Mouse (Mus musculus): Measurements from ENCODE around the gene Arhgap15. TPM values are rescaled to one million over a fixed set of nuclear protein-coding genes. Genes with fewer than 3 reads are reported as not detected.

The Arhgap15 gene
- polyA plus RNA-seq, 1 experiment from 2014 or later: 2.0 TPM

GRCm38 (mm10) chr2:44389556-44389955 lies 640.9 kb downstream of the Arhgap15 start:
- H3K27ac ChIP-seq (replicated peaks): no peak overlapping the region
- H3K9me3 ChIP-seq: no peaks in the 10 kb centered on the region
- H3K27me3 ChIP-seq: no peaks in the 10 kb centered on the region
- no peak overlapping the region for H3K4me3 ChIP-seq
- no peak for ATAC-seq (ENCODE audit: low read depth)
- 84% methylated on average over 4 of the region's 4 CpGs for WGBS
- no peak overlapping the region for H3K4me2 ChIP-seq
- no peak overlapping the region for H3K9ac ChIP-seq
- H3K4me1 ChIP-seq (replicated peaks): 0 out of 2 replicates have a peak, but pooled peaks cover under 1% of the 10 kb centered on the region
- no peaks in the 10 kb centered on the region for H3K36me3 ChIP-seq

GRCm38 (mm10) chr2:44393789-44394188 lies 645.2 kb downstream of the Arhgap15 start:
- H3K9ac ChIP-seq: no peak overlapping the region
- no peaks in the 10 kb centered on the region for H3K27me3 ChIP-seq
- no peak overlapping the region for H3K27ac ChIP-seq (replicated peaks)
- peaks cover 7% of the 10 kb centered on the region; the same call in 1 of the 2 replicates for H3K4me1 ChIP-seq (replicated peaks)
- no peaks in the 10 kb centered on the region for H3K9me3 ChIP-seq
- no peak overlapping the region for H3K4me3 ChIP-seq
- ATAC-seq (ENCODE audit: low read depth): no peak
- no peaks in the 10 kb centered on the region for H3K36me3 ChIP-seq
- no peak overlapping the region for H3K4me2 ChIP-seq
- 82% methylated on average over 8 of the region's 8 CpGs for WGBS

GRCm38 (mm10) chr2:44394956-44395501 lies 646.4 kb downstream of the Arhgap15 start:
- Histone ChIP-seq H3K4me3 (no peak overlapping the region), H3K27ac (replicated peaks) (no peak overlapping the region), H3K9ac (no peak overlapping the region), H3K27me3 (no peaks in the 10 kb centered on the region), H3K9me3 (no peaks in the 10 kb centered on the region), H3K36me3 (no peaks in the 10 kb centered on the region), H3K4me1 (replicated peaks) (peaks cover 7% of the 10 kb centered on the region; the same call in 1 of the 2 replicates), H3K4me2 (no peak overlapping the region)
- no peak for ATAC-seq (ENCODE audit: low read depth)
- WGBS: 30% methylated on average over 6 of the region's 6 CpGs

DNA sequence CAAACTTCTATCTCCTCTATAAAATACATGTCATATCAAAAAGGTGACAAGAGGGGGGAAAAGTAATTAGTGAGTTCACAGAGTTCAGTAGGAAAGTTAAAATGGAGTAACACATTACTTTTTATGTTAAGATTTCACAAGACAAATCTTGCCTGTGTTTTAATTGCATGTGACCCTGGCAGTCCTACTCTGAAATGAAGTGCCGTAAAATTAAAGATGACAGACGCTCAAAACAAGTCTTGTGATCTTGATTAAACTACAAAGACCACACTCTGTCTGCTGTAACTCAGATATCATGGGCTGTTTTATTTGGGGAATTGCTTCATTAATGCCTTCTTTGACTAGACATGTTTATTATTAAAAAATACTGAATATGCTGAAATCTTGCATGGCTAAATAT lies 647.0 kb downstream of the Arhgap15 start:
- H3K27me3 ChIP-seq: no peaks in the 10 kb centered on the region
- H3K36me3 ChIP-seq: no peaks in the 10 kb centered on the region
- peaks cover 7% of the 10 kb centered on the region; the same call in 1 of the 2 replicates for H3K4me1 ChIP-seq (replicated peaks)
- H3K9ac ChIP-seq: no peak overlapping the region
- 70% methylated on average over 2 of the region's 2 CpGs for WGBS
- no peak for ATAC-seq (ENCODE audit: low read depth)
- H3K4me3 ChIP-seq: no peak overlapping the region
- H3K4me2 ChIP-seq: no peak overlapping the region
- H3K9me3 ChIP-seq: no peaks in the 10 kb centered on the region
- no peak overlapping the region for H3K27ac ChIP-seq (replicated peaks)

DNA sequence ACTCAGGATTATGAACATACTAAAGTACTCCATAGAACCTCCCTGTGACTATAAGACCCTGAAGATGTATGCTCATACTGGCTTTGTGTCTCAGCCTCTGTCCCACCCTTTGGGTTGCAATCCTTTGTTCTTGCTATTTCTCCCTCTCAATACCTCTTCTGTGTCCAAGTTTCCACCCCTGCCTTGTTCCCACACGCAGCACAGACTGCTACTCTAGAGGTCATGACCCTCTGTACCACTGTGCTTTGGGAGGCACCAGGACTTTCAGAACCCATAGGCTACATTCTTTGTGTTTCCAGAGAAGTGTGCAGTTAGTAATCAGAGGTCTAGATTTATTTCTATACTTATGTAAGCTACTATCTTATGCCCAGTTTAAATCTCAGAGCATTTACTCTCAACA lies 648.6 kb downstream of the Arhgap15 start:
- no peaks in the 10 kb centered on the region for H3K36me3 ChIP-seq
- H3K9ac ChIP-seq: no peak overlapping the region
- 0% methylated on average over 1 of the region's 1 CpGs for WGBS
- H3K4me2 ChIP-seq: no peak overlapping the region
- H3K27me3 ChIP-seq: no peaks in the 10 kb centered on the region
- H3K4me1 ChIP-seq (replicated peaks): peaks cover 7% of the 10 kb centered on the region; the same call in 1 of the 2 replicates
- H3K27ac ChIP-seq (replicated peaks): no peak overlapping the region
- no peaks in the 10 kb centered on the region for H3K9me3 ChIP-seq
- no peak for ATAC-seq (ENCODE audit: low read depth)
- no peak overlapping the region for H3K4me3 ChIP-seq

DNA sequence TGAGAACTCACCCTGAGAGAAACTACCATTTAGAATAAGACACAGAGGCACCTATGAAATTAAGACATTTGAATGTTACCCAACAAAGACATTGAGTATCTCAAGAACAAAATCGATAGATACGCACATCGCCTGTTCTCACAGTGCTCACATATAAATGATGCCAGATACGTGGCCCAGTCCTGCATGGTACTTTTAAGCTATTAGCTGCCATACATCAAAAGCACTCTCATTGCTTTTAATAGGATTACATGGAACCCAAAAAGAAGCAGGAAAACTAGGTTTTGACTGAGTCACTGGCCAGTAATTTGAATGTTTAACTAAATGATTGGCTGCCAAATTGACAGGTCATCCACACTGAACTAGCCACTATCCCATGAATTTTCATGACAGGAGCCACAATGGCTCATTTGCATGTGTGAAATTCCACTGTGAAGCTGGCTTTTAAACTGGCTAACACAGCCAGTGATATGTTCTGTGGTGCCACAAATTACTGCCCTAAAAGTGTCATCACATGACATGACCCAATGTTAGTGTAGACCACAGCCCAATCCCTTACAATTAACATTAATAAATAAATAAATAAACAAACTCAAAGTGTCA lies 649.2 kb downstream of the Arhgap15 start:
- 57% methylated on average over 4 of the region's 4 CpGs for WGBS
- Histone ChIP-seq H3K4me1 (replicated peaks) (peaks cover 7% of the 10 kb centered on the region; the same call in 1 of the 2 replicates), H3K9me3 (no peaks in the 10 kb centered on the region), H3K27me3 (no peaks in the 10 kb centered on the region), H3K36me3 (no peaks in the 10 kb centered on the region), H3K4me3 (no peak overlapping the region), H3K4me2 (no peak overlapping the region), H3K27ac (replicated peaks) (no peak overlapping the region), H3K9ac (no peak overlapping the region)
- no peak for ATAC-seq (ENCODE audit: low read depth)

DNA sequence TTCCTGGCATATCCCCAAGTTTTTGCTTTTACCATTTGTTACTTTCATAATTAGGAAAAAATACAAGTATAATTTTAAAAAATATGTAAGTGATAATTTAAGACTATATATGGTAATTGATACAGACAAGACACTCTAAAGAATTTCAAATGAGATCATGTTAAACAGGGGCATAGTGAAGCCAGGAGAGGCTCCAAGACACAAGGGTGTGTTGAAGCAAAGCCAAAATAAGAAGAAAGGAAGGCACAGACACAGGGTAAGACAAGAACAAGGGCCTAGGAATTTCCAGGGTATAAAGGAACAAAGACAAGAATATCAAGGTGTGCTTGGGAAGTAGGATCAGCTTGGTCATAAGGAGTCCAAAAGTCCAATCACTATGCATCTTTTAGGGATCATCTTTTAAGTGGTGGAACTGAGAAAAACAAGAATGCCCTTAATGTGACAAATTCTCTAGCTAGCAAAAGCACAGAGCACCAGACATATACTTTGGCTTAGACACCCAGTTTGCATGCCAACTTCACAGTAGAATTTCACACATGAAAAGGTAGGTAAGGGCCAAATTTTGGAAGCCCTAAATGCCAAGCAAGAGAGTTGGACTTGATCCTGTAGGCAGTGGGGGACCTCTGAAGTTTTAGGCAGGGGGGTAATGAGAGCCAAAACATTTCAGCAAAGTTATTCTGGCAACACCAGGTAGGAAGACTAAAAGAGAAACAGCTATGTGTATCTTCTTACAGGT lies 650.7 kb downstream of the Arhgap15 start:
- Histone ChIP-seq H3K4me3 (no peak overlapping the region), H3K9ac (no peak overlapping the region), H3K27ac (replicated peaks) (no peak overlapping the region), H3K4me1 (replicated peaks) (peaks cover 7% of the 10 kb centered on the region; the same call in 1 of the 2 replicates), H3K27me3 (no peaks in the 10 kb centered on the region), H3K4me2 (no peak overlapping the region), H3K36me3 (no peaks in the 10 kb centered on the region), H3K9me3 (no peaks in the 10 kb centered on the region)
- no peak for ATAC-seq (ENCODE audit: low read depth)

DNA sequence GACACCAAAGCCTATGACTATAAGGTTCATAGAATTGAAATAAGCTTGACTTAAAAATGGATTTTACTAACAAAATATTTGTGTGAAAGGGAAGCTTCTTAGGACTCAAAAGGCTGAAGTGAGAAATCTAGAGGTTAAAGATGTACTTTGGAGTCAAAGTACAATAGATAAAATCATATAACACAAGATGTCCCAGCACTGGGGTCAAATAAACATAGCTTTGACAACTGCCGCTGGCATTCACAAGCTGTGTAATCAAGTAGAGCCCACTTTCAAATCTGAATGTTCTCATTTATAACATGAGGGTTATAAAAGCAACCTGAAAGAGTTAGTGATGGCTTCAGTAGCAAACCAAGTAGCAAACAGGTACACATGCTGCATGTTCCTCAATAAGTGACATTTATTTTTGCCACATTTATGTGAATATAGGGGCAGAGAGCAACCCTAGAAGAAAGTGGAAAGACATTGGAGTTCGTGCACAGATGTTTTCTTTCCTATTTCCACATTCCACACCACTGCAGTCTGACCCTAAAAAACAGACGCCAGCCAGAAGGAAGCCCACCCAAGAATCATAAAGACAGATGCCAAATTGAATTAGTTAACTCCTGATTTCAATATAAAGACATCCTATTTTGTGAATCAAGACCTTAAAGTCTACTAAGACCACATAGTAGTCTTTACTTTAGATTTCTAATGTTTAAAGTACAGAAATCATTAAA lies 653.2 kb downstream of the Arhgap15 start:
- no peak overlapping the region for H3K27ac ChIP-seq (replicated peaks)
- no peak overlapping the region for H3K4me2 ChIP-seq
- H3K27me3 ChIP-seq: no peaks in the 10 kb centered on the region
- no peak for ATAC-seq (ENCODE audit: low read depth)
- no peak overlapping the region for H3K4me3 ChIP-seq
- H3K36me3 ChIP-seq: no peaks in the 10 kb centered on the region
- H3K4me1 ChIP-seq (replicated peaks): no peaks in the 10 kb centered on the region; the same call in 1 of the 2 replicates
- WGBS: 76% methylated on average over 3 of the region's 3 CpGs
- no peak overlapping the region for H3K9ac ChIP-seq
- peaks cover 8% of the 10 kb centered on the region; the same call in 1 of the 2 replicates for H3K9me3 ChIP-seq

- no peaks in the 10 kb centered on the region for H3K9me3 ChIP-seq
- H3K27me3 ChIP-seq: no peaks in the 10 kb centered on the region
- no peak for ATAC-seq (ENCODE audit: low read depth)
- WGBS: 62% methylated on average over 2 of the region's 2 CpGs
- no peaks in the 10 kb centered on the region for H3K36me3 ChIP-seq
- H3K4me2 ChIP-seq: no peak overlapping the region
- no peak overlapping the region for H3K27ac ChIP-seq (replicated peaks)
- no peak overlapping the region for H3K9ac ChIP-seq
- H3K4me1 ChIP-seq (replicated peaks): no peaks in the 10 kb centered on the region
- H3K4me3 ChIP-seq: no peak overlapping the region
Observed at GRCm38 (mm10) chr2:44411660-44412059, 663.0 kb downstream of the Arhgap15 start.

GRCm38 (mm10) chr2:44416331-44416730 lies 667.7 kb downstream of the Arhgap15 start:
- Histone ChIP-seq H3K36me3 (no peaks in the 10 kb centered on the region), H3K4me2 (no peak overlapping the region), H3K4me3 (no peak overlapping the region), H3K9me3 (no peaks in the 10 kb centered on the region), H3K4me1 (replicated peaks) (no peaks in the 10 kb centered on the region), H3K27ac (replicated peaks) (no peak overlapping the region), H3K27me3 (no peaks in the 10 kb centered on the region), H3K9ac (no peak overlapping the region)
- 93% methylated on average over 4 of the region's 4 CpGs for WGBS
- ATAC-seq (ENCODE audit: low read depth): no peak

DNA sequence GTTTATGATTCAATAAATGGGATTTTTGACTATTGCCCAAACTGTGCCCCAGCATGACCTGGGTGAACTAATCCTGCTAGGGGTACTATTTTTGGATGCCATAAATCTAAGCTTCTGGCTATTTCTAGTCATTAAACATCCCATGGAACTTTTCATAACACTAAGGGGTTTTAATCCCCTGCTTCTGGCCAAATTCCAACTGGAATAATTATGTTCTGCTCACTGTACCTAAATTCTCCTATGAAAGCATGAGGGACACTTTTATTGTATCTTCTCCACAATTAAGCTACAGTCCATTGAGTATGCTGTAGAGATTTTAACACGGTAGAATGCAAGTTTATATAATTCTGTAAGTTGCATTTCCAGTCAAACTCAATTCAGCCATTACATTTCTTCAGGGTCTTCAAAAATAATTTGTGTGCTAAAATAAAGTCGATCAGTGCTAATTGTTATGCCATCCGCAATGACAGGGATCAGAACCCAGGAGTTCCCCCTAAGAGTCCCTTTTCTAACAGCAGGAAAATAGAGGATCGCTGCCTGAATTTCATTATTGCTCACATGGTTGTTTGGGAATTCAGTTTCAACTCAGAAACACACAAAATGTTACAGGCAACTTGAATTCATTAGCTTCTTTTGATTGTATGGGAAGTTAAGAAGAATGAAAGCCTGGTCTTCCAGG lies 671.1 kb downstream of the Arhgap15 start:
- Histone ChIP-seq H3K4me3 (no peak overlapping the region), H3K9me3 (no peaks in the 10 kb centered on the region), H3K4me1 (replicated peaks) (no peaks in the 10 kb centered on the region), H3K36me3 (no peaks in the 10 kb centered on the region), H3K27me3 (no peaks in the 10 kb centered on the region), H3K9ac (no peak overlapping the region), H3K27ac (replicated peaks) (no peak overlapping the region), H3K4me2 (no peak overlapping the region)
- WGBS: 85% methylated on average over 4 of the region's 4 CpGs
- ATAC-seq (ENCODE audit: low read depth): no peak

All from neural tube, embryonic 13.5 days (tissue).